9 mouse cellular contexts compared by ENCODE assay signal in the genomic region with DNA sequence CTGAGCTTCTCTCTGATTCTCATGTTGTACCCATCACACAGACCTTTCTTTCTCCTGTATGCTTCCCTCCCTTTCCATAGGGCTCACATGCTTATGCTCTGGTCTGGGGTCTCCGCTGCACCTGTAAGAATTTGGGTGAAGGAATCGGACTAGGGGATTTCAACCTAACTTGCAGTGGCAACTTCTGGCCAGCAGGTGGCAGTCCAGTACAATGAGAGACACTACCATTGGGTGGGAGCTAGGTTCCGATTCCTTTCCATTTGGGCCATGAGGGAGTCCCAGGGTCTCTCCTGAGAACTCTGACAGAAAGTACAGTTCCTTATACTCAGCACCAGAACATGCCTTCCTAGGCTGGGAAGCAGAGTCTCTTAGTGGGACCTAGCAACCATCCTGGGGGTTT. TPM values are rescaled to one million over a fixed set of nuclear protein-coding genes. Genes with fewer than 3 reads are reported as not detected.
DNase-seq lines count a peak whose midpoint lies in the region; ATAC-seq lines count a peak whose summit lies in the region.
"Had no signal": no experiment of that assay in that cellular context is flagged by ENCODE, and none has a peak within 500 bp of the region (broad histone marks: within the 10 kb centered on the region; RNA-seq: fewer than 3 reads in every experiment).

No protein-coding gene starts in this region.

- DNase-seq in neural tube, embryonic 10.5 days (ENCODE audit: extremely low spot score, low spot score) = peak; percentile 70
- DNase-seq in adrenal gland, postnatal 25 days = peak; percentile 65
- DNase-seq in embryo, embryonic 11.5 days (ENCODE audit: low read depth, low spot score) = peak; percentile 36
- peak; percentile 78 for DNase-seq in limb, embryonic 11.5 days (ENCODE audit: low spot score)
- peak; percentile 56 for DNase-seq in ovary, postnatal 14 days (ENCODE audit: low spot score)
- DNase-seq in thymus, postnatal 4 days = peak; percentile 79

- no peaks in the 10 kb centered on the region for H3K4me1 ChIP-seq in neural tube, embryonic 15.5 days
- no peaks in the 10 kb centered on the region for H3K4me1 ChIP-seq in hindbrain, embryonic 16.5 days (ENCODE audit: control insufficient read depth, insufficient read depth, low read depth, low read length)
- H3K4me1 ChIP-seq in limb, embryonic 11.5 days (ENCODE audit: control insufficient read depth, insufficient read depth, low read length) = no peaks in the 10 kb centered on the region

- no peaks in the 10 kb centered on the region for H3K36me3 ChIP-seq in neural tube, embryonic 15.5 days
- H3K36me3 ChIP-seq in hindbrain, embryonic 16.5 days (ENCODE audit: control insufficient read depth, insufficient read depth, low read length) = no peaks in the 10 kb centered on the region
- no peaks in the 10 kb centered on the region for H3K36me3 ChIP-seq in limb, embryonic 11.5 days (ENCODE audit: control insufficient read depth, insufficient read depth, low read length)

- ATAC-seq in neural tube, embryonic 15.5 days (ENCODE audit: low FRiP score) = no peak
- peak; percentile 67 for ATAC-seq in hindbrain, embryonic 16.5 days
- ATAC-seq in limb, embryonic 11.5 days (ENCODE audit: insufficient number of reproducible peaks, low FRiP score, low TSS enrichment, low read depth) = no peak

- no peak overlapping the region for H3K27ac ChIP-seq in neural tube, embryonic 15.5 days (replicated peaks)
- H3K27ac ChIP-seq in hindbrain, embryonic 16.5 days (ENCODE audit: low read depth, low read length) = no peak overlapping the region
- no peak overlapping the region for H3K27ac ChIP-seq in limb, embryonic 11.5 days (replicated peaks; ENCODE audit: low read depth, low read length)

- WGBS in neural tube, embryonic 15.5 days = 10% methylated on average over 3 of the region's 3 CpGs
- 15% methylated on average over 3 of the region's 3 CpGs for WGBS in hindbrain, embryonic 16.5 days
- 25% methylated on average over 3 of the region's 3 CpGs for WGBS in limb, embryonic 11.5 days

- H3K9me3 ChIP-seq in neural tube, embryonic 15.5 days (replicated peaks) = no peaks in the 10 kb centered on the region
- no peaks in the 10 kb centered on the region for H3K9me3 ChIP-seq in hindbrain, embryonic 16.5 days (ENCODE audit: control insufficient read depth, low read length)
- no peaks in the 10 kb centered on the region for H3K9me3 ChIP-seq in limb, embryonic 11.5 days (ENCODE audit: control insufficient read depth, low read length)

- no peak overlapping the region for H3K4me3 ChIP-seq in neural tube, embryonic 15.5 days (replicated peaks)
- no peak overlapping the region for H3K4me3 ChIP-seq in hindbrain, embryonic 16.5 days (ENCODE audit: low read length)
- no peak overlapping the region for H3K4me3 ChIP-seq in limb, embryonic 11.5 days (ENCODE audit: low read depth, low read length)
- H3K4me3 ChIP-seq: myocyte had no signal

- no peak overlapping the region for H3K4me2 ChIP-seq in neural tube, embryonic 15.5 days
- H3K4me2 ChIP-seq in hindbrain, embryonic 16.5 days (ENCODE audit: low read length) = no peak overlapping the region
- no peak overlapping the region for H3K4me2 ChIP-seq in limb, embryonic 11.5 days (ENCODE audit: low read depth, severe bottlenecking)

- peaks cover 6% of the 10 kb centered on the region; the same call in 1 of the 2 replicates for H3K27me3 ChIP-seq in neural tube, embryonic 15.5 days (replicated peaks)
- no peaks in the 10 kb centered on the region for H3K27me3 ChIP-seq in hindbrain, embryonic 16.5 days (replicated peaks; ENCODE audit: control insufficient read depth, insufficient read depth, low read length)
- H3K27me3 ChIP-seq in limb, embryonic 11.5 days (ENCODE audit: control insufficient read depth, insufficient read depth, low read length) = no peaks in the 10 kb centered on the region

- H3K9ac ChIP-seq in neural tube, embryonic 15.5 days (replicated peaks) = no peak overlapping the region
- H3K9ac ChIP-seq in hindbrain, embryonic 16.5 days (ENCODE audit: low read depth, low read length) = no peak overlapping the region
- H3K9ac ChIP-seq in limb, embryonic 11.5 days (ENCODE audit: low read length) = no peak overlapping the region

RNA-seq across cellular contexts. Expression of a gene that starts 13.1 kb away (rescaled TPM):
- polyA plus RNA-seq in neural tube, embryonic 15.5 days (2015; fragmentation: Nextera tagmentation; extraction: Ambion mirVana) = 0.37 TPM in 1 of 2 replicates, not detected in the other
- not detected in 2 replicates for total RNA-seq in adrenal gland, postnatal 25 days (2021)
- polyA plus RNA-seq in hindbrain, embryonic 16.5 days (2015; fragmentation: Nextera tagmentation; extraction: Ambion mirVana) = 0.11 TPM in 1 of 2 replicates, not detected in the other
- polyA plus RNA-seq in limb, embryonic 11.5 days (2014; fragmentation: Nextera tagmentation; extraction: Ambion mirVana) = not detected in 2 replicates
- polyA plus RNA-seq: myocyte had no signal

RNA-seq across cellular contexts. Expression of a gene that starts 36.7 kb away (rescaled TPM):
- 14.0 and 14.3 TPM in 2 replicates for polyA plus RNA-seq in neural tube, embryonic 15.5 days (2015; fragmentation: Nextera tagmentation; extraction: Ambion mirVana)
- total RNA-seq in adrenal gland, postnatal 25 days (2021) = 18.1 and 21.0 TPM in 2 replicates
- 13.6 and 14.5 TPM in 2 replicates for polyA plus RNA-seq in hindbrain, embryonic 16.5 days (2015; fragmentation: Nextera tagmentation; extraction: Ambion mirVana)
- 9.2 and 11.8 TPM in 2 replicates for polyA plus RNA-seq in limb, embryonic 11.5 days (2014; fragmentation: Nextera tagmentation; extraction: Ambion mirVana)

RNA-seq across cellular contexts. Expression of a gene that starts 44.7 kb away (rescaled TPM):
- polyA plus RNA-seq in neural tube, embryonic 15.5 days (2015; fragmentation: Nextera tagmentation; extraction: Ambion mirVana) = 7.3 and 10.2 TPM in 2 replicates
- total RNA-seq in adrenal gland, postnatal 25 days (2021) = not detected in 2 replicates
- polyA plus RNA-seq in hindbrain, embryonic 16.5 days (2015; fragmentation: Nextera tagmentation; extraction: Ambion mirVana) = 12.0 and 13.3 TPM in 2 replicates
- polyA plus RNA-seq in limb, embryonic 11.5 days (2014; fragmentation: Nextera tagmentation; extraction: Ambion mirVana) = not detected in 2 replicates
- polyA plus RNA-seq: myocyte had no signal
